Mouse (Mus musculus) kidney, embryonic 14.5 days (tissue): Measurements from ENCODE around the gene Abca13. TPM values are rescaled to one million over a fixed set of nuclear protein-coding genes. Genes with fewer than 3 reads are reported as not detected.
"Not testable (repeated sequence)": the region's sequence is repeated elsewhere in the genome, so short reads cannot be mapped to it uniquely, and the experiment has no call there.

ENCODE experiments used
- ATAC-seq: fragments of 200-750 bp; cut with Nextera tagmentation; 2 replicates; pipeline ENCODE4 v1.8.0; 2017; ENCODE audit warnings: moderate number of reproducible peaks, mild to moderate bottlenecking, moderate TSS enrichment, moderate library complexity; ENCODE audit not compliant: low FRiP score, low TSS enrichment
- H3K27ac ChIP-seq: fragments of 300-500 bp; sonication (generic); 2 replicates; pipeline ENCODE4 v1.5.1; 2014; ENCODE audit warnings: low read depth, mild to moderate bottlenecking, low read length, moderate library complexity, mixed read lengths
- H3K27me3 ChIP-seq: fragments of 300-500 bp; sonication (generic); 2 replicates; pipeline ENCODE4 v1.6.1; 2014; ENCODE audit warnings: mild to moderate bottlenecking, low read length; ENCODE audit not compliant: control insufficient read depth, insufficient read depth
- H3K36me3 ChIP-seq: fragments of 300-500 bp; sonication (generic); 2 replicates; pipeline ENCODE4 v1.6.1; 2014; ENCODE audit warnings: low read length, mixed read lengths; ENCODE audit not compliant: control insufficient read depth, insufficient read depth
- H3K4me1 ChIP-seq: fragments of 300-500 bp; sonication (generic); 2 replicates; pipeline ENCODE4 v1.6.1; 2014; ENCODE audit warnings: low read length, mixed read lengths; ENCODE audit not compliant: control insufficient read depth, insufficient read depth
- H3K4me2 ChIP-seq: fragments of 300-500 bp; sonication (generic); replicated peaks from 2 replicates; pipeline ENCODE4 v1.6.1; 2014; ENCODE audit warnings: low read depth, mild to moderate bottlenecking, low read length
- H3K4me3 ChIP-seq: fragments of 300-500 bp; sonication (generic); 2 replicates; pipeline ENCODE4 v1.5.1; 2014; ENCODE audit warnings: mild to moderate bottlenecking, low read length
- H3K9ac ChIP-seq: fragments of 300-500 bp; sonication (generic); 2 replicates; pipeline ENCODE4 v1.6.1; 2014; ENCODE audit warnings: low read depth, mild to moderate bottlenecking, low read length, moderate library complexity
- H3K9me3 ChIP-seq: fragments of 300-500 bp; sonication (generic); 2 replicates; pipeline ENCODE4 v1.6.1; 2016; ENCODE audit warnings: low read length; ENCODE audit not compliant: control insufficient read depth
- WGBS: fragments of 180-500 bp; shearing (Covaris S2); extraction: QIAGEN DNeasy Blood & Tissue Kit; methylation state at CpG from one replicate; pipeline ENCODE4 v1.1.7; 2014; 5-methylcytosine and 5-hydroxymethylcytosine counted together
- polyA plus RNA-seq: library from polyadenylated mRNA; unstranded; fragments of >200 nt; fragmentation: Nextera tagmentation; extraction: Ambion mirVana; gene quantifications from 2 replicates; pipeline ENCODE4 v1.2.1, GENCODE M21; 2014

The Abca13 gene
- polyA plus RNA-seq, 1 experiment from 2014 or later = 0.11 TPM

DNA sequence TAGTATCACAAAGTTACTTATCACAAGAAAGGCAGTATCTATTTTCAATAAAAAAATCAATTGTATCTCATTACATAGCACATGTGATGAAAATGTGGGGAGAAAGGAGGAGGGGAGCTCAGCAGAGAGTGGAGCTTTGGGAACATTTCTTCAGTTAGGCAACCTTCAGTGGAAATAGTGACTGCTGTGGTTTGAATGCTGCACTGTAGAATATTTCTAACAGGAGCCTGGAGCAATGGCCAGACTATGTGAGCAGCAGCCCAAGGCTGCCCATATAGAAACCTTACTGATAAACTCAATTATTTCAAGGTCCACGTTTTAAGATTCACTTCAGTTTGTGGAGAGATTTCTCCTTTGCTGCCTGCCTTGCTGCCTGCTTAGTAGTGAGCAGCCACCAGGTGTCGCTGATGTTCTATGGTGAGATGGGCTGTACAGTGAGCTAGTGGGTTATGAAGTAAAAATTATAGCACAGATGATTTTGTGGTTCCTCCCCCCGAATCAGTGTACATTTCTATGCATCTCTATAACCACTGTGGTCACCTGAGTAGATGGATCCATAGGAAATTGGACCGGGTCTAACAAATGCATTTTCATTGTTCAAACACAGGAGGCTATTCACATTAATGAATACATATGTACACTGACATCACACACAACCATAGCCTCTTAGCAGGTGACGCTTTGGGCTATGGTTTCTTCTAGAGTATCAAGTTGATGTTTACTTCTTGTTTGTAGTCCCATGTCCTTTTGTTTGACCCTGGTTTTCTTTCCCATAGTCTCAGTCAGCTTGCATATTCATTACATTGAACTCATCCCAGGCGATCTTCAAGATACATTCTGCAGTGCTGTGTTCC is 125.6 kb downstream of the Abca13 start:
- Histone ChIP-seq H3K27me3 (no peaks in the 10 kb centered on the region), H3K4me2 (no peak overlapping the region), H3K9me3 (no peaks in the 10 kb centered on the region), H3K27ac (no peak overlapping the region), H3K36me3 (no peaks in the 10 kb centered on the region), H3K4me1 (no peaks in the 10 kb centered on the region), H3K4me3 (no peak overlapping the region), H3K9ac (no peak overlapping the region)
- WGBS = 38% methylated on average over 6 of the region's 6 CpGs
- peak; percentile 73; the same call in 1 of the 2 replicates for ATAC-seq

- Histone ChIP-seq H3K4me1 (no peaks in the 10 kb centered on the region), H3K27me3 (no peaks in the 10 kb centered on the region), H3K9me3 (no peaks in the 10 kb centered on the region), H3K36me3 (no peaks in the 10 kb centered on the region), H3K27ac (no peak overlapping the region), H3K4me3 (no peak overlapping the region), H3K4me2 (no peak overlapping the region), H3K9ac (no peak overlapping the region)
- 71% methylated on average over 3 of the region's 3 CpGs for WGBS
- no peak for ATAC-seq
These were observed 146.4 kb downstream of the Abca13 start for GRCm38 (mm10) chr11:9338151-9338550.

- no peak overlapping the region for H3K4me3 ChIP-seq
- H3K36me3 ChIP-seq = no peaks in the 10 kb centered on the region
- H3K27me3 ChIP-seq = no peaks in the 10 kb centered on the region
- ATAC-seq = no peak
- no peak overlapping the region for H3K9ac ChIP-seq
- H3K4me1 ChIP-seq = no peaks in the 10 kb centered on the region
- no peaks in the 10 kb centered on the region for H3K9me3 ChIP-seq
- H3K27ac ChIP-seq = no peak overlapping the region
- WGBS = 59% methylated on average over 3 of the region's 3 CpGs
- no peak overlapping the region for H3K4me2 ChIP-seq
These were observed 156.0 kb downstream of the Abca13 start for GRCm38 (mm10) chr11:9347724-9348123.

GRCm38 (mm10) chr11:9373160-9373559 is 181.4 kb downstream of the Abca13 start:
- Histone ChIP-seq H3K4me1 (no peaks in the 10 kb centered on the region), H3K27me3 (no peaks in the 10 kb centered on the region), H3K9me3 (no peaks in the 10 kb centered on the region), H3K9ac (no peak overlapping the region), H3K36me3 (no peaks in the 10 kb centered on the region), H3K4me2 (no peak overlapping the region), H3K27ac (no peak overlapping the region), H3K4me3 (no peak overlapping the region)
- ATAC-seq = no peak
- 74% methylated on average over 5 of the region's 5 CpGs for WGBS

DNA sequence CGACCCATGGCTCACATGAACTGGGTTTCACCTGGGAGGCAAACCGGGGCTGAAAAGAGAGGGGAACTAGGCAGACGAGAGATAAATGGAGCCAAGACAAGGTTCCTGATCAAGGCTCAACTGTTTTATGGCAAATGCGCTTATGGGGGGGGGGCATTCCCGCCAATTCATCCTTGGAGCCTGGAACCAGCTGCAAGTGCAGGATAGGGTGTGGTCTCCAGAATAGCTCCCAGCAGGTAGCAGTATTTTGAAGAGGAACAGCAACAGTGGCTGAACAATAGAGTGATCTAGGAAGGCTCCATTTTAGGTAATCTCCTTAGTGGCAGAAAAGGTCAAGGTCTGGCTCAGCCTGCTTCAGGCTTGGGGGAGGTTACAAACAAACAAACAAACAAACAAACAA is 182.7 kb downstream of the Abca13 start:
- not testable (repeated sequence) for H3K4me3 ChIP-seq, H3K27ac ChIP-seq, H3K4me1 ChIP-seq, H3K27me3 ChIP-seq, H3K36me3 ChIP-seq, H3K9ac ChIP-seq, H3K9me3 ChIP-seq, H3K4me2 ChIP-seq, ATAC-seq
- WGBS = 71% methylated on average over 5 of the region's 5 CpGs

- Histone ChIP-seq H3K27ac (no peak overlapping the region), H3K36me3 (no peaks in the 10 kb centered on the region), H3K4me2 (no peak overlapping the region), H3K4me3 (no peak overlapping the region), H3K9ac (no peak overlapping the region), H3K27me3 (no peaks in the 10 kb centered on the region), H3K4me1 (no peaks in the 10 kb centered on the region), H3K9me3 (no peaks in the 10 kb centered on the region)
- 96% methylated on average over 1 of the region's 1 CpGs for WGBS
- ATAC-seq = no peak
These were observed 196.8 kb downstream of the Abca13 start for GRCm38 (mm10) chr11:9388520-9388919.

DNA sequence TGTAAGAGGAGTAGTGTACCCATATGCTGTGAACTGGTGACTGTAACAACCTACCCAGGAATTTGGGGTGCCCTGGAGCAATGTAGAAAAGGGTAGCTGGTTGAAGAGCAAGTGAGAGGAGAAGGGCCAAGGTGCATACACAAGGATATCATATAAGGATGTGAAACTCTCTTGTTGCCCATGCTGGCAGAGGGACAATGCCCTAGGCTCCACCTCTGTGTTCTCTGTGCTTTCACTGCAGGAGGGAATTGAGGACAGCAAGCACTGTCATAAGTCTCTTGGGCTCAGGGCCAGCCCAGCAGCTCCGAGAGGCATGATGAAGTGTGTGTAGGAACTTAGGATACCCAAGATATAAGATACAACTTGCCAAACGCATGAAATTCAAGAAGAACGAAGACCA is 225.2 kb downstream of the Abca13 start:
- WGBS = 85% methylated on average over 3 of the region's 3 CpGs
- no peaks in the 10 kb centered on the region for H3K9me3 ChIP-seq
- H3K36me3 ChIP-seq = no peaks in the 10 kb centered on the region
- H3K4me3 ChIP-seq = no peak overlapping the region
- H3K27me3 ChIP-seq = no peaks in the 10 kb centered on the region
- no peak overlapping the region for H3K4me2 ChIP-seq
- no peaks in the 10 kb centered on the region for H3K4me1 ChIP-seq
- no peak for ATAC-seq
- H3K9ac ChIP-seq = no peak overlapping the region
- no peak overlapping the region for H3K27ac ChIP-seq

DNA sequence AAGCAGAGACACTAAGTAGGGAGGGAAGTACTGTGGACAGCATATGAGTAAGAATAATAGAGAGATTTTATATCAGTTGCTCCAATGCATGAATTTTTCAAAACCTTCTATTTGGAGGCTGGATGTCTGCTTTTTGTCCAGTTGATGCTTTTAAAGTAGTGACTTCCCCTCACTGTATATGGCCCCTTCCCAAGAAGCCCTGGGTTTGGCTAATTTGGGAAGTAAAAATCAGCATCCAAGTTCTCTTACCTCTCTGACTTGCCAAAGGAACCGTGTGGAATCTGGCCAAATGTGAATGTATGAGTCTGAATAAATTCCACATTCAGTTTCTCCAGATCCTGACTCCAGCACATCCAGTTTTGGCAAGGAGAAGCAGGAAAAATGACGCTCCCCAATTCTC is 228.5 kb downstream of the Abca13 start:
- no peak for ATAC-seq
- WGBS = 57% methylated on average over 2 of the region's 2 CpGs
- Histone ChIP-seq H3K4me2 (no peak overlapping the region), H3K4me1 (no peaks in the 10 kb centered on the region), H3K9ac (no peak overlapping the region), H3K9me3 (no peaks in the 10 kb centered on the region), H3K36me3 (no peaks in the 10 kb centered on the region), H3K27ac (no peak overlapping the region), H3K27me3 (no peaks in the 10 kb centered on the region), H3K4me3 (no peak overlapping the region)

GRCm38 (mm10) chr11:9427411-9427810 is 235.7 kb downstream of the Abca13 start:
- WGBS = 67% methylated on average over 3 of the region's 3 CpGs
- Histone ChIP-seq H3K27ac (no peak overlapping the region), H3K4me2 (no peak overlapping the region), H3K9ac (no peak overlapping the region), H3K4me1 (no peaks in the 10 kb centered on the region), H3K4me3 (no peak overlapping the region), H3K27me3 (no peaks in the 10 kb centered on the region), H3K9me3 (no peaks in the 10 kb centered on the region), H3K36me3 (no peaks in the 10 kb centered on the region)
- no peak for ATAC-seq
